8 mouse cellular contexts compared by ENCODE assay signal in genomic region chr2:163418841-163419345, GRCm38 (mm10). TPM values are rescaled to one million over a fixed set of nuclear protein-coding genes. Genes with fewer than 3 reads are reported as not detected.
DNase-seq lines count a peak whose midpoint lies in the region; ATAC-seq and TF ChIP-seq lines count a peak whose summit lies in the region.

No protein-coding gene starts in this region.

- H3K9ac ChIP-seq in hindbrain, embryonic 13.5 days, result peak overlapping the region; percentile 96
- peak overlapping the region; percentile 89 for H3K9ac ChIP-seq in liver, embryonic 16.5 days (ENCODE audit: low read depth, low read length)
- H3K9ac ChIP-seq in neural tube, embryonic 15.5 days (replicated peaks), result peak overlapping the region; percentile 93

- peak overlapping the region; percentile 95 for H3K4me3 ChIP-seq in C2C12 (ENCODE audit: insufficient read depth, poor library complexity, severe bottlenecking)
- peak overlapping the region; percentile 99 for H3K4me3 ChIP-seq in hindbrain, embryonic 13.5 days
- H3K4me3 ChIP-seq in liver, embryonic 16.5 days (ENCODE audit: low read depth, low read length), result peak overlapping the region; percentile 97
- H3K4me3 ChIP-seq in neural tube, embryonic 15.5 days (replicated peaks), result peak overlapping the region; percentile 97

- peaks cover 77% of the 10 kb centered on the region for H3K79me2 ChIP-seq in C2C12 (ENCODE audit: control insufficient read depth, insufficient read depth)

- H3K27me3 ChIP-seq in C2C12 (ENCODE audit: control insufficient read depth, insufficient read depth, insufficient read length), result no peaks in the 10 kb centered on the region
- H3K27me3 ChIP-seq in hindbrain, embryonic 13.5 days, result no peaks in the 10 kb centered on the region
- no peaks in the 10 kb centered on the region for H3K27me3 ChIP-seq in liver, embryonic 16.5 days (ENCODE audit: control insufficient read depth, insufficient read depth, low read depth, low read length)
- no peaks in the 10 kb centered on the region for H3K27me3 ChIP-seq in neural tube, embryonic 15.5 days (replicated peaks)

- H3K36me3 ChIP-seq in C2C12 (ENCODE audit: control insufficient read depth, insufficient read depth), result peaks cover 18% of the 10 kb centered on the region
- peaks cover 15% of the 10 kb centered on the region for H3K36me3 ChIP-seq in hindbrain, embryonic 13.5 days
- peaks cover 5% of the 10 kb centered on the region for H3K36me3 ChIP-seq in liver, embryonic 16.5 days (ENCODE audit: control insufficient read depth, insufficient read depth)
- H3K36me3 ChIP-seq in neural tube, embryonic 15.5 days, result peaks cover 13% of the 10 kb centered on the region

- no peak for TF ChIP-seq CTCF in C2C12 (IDR thresholded peaks at IDR 0.05; ENCODE audit: control insufficient read depth, insufficient read depth, insufficient read length)

- under 1% methylated on average over 47 of the region's 50 CpGs for WGBS in hindbrain, embryonic 13.5 days
- WGBS in liver, embryonic 16.5 days (ENCODE audit: insufficient replicate concordance), result under 1% methylated on average over 50 of the region's 50 CpGs
- WGBS in neural tube, embryonic 15.5 days, result under 1% methylated on average over 46 of the region's 50 CpGs

- H3K4me2 ChIP-seq in hindbrain, embryonic 13.5 days, result peak overlapping the region; percentile 98
- peak overlapping the region; percentile 92 for H3K4me2 ChIP-seq in liver, embryonic 16.5 days (ENCODE audit: low read depth, low read length)
- peak overlapping the region; percentile 90 for H3K4me2 ChIP-seq in neural tube, embryonic 15.5 days

- peaks cover 34% of the 10 kb centered on the region for H3K4me1 ChIP-seq in hindbrain, embryonic 13.5 days (replicated peaks)
- H3K4me1 ChIP-seq in liver, embryonic 16.5 days (ENCODE audit: control insufficient read depth, low read depth, low read length), result peaks cover 22% of the 10 kb centered on the region
- peaks cover 35% of the 10 kb centered on the region for H3K4me1 ChIP-seq in neural tube, embryonic 15.5 days

- no peaks in the 10 kb centered on the region for H3K9me3 ChIP-seq in hindbrain, embryonic 13.5 days
- H3K9me3 ChIP-seq in liver, embryonic 16.5 days (replicated peaks; ENCODE audit: control insufficient read depth, low read length), result no peaks in the 10 kb centered on the region
- no peaks in the 10 kb centered on the region for H3K9me3 ChIP-seq in neural tube, embryonic 15.5 days (replicated peaks)

- H3K79me3 ChIP-seq in C2C12 (ENCODE audit: low read depth), result peaks cover 50% of the 10 kb centered on the region

- peak overlapping the region; percentile 87 for H3K27ac ChIP-seq in hindbrain, embryonic 13.5 days
- H3K27ac ChIP-seq in liver, embryonic 16.5 days (ENCODE audit: low read length), result peak overlapping the region; percentile 88
- peak overlapping the region; percentile 83 for H3K27ac ChIP-seq in neural tube, embryonic 15.5 days (replicated peaks)

- peak overlapping the region; percentile 98 for H3ac ChIP-seq in C2C12 (ENCODE audit: control insufficient read depth, insufficient read length, low read depth)

- 0 out of 2 replicates have a peak, but pooled peaks have one; percentile 1 for ATAC-seq in frontal cortex, adult (ENCODE audit: low TSS enrichment)
- peak; percentile 29 for ATAC-seq in hindbrain, embryonic 13.5 days (ENCODE audit: low FRiP score)
- ATAC-seq in liver, embryonic 16.5 days (ENCODE audit: low read depth), result peak; percentile 41
- ATAC-seq in neural tube, embryonic 15.5 days (ENCODE audit: low FRiP score), result peak; percentile 2; the same call in 1 of the 2 replicates

- no peak for DNase-seq in frontal cortex, postnatal 36 days (ENCODE audit: low spot score in 2 of 2)
- peak; percentile 58 for DNase-seq in embryo, embryonic 11 days
- no peak for DNase-seq in urinary bladder, adult 2 months (ENCODE audit: low spot score)

TF ChIP-seq in C2C12, 6 proteins besides CTCF, POLR2A, EP300 and RAD21:
- TF ChIP-seq MAX (IDR thresholded peaks at IDR 0.05) (no peak), USF1 (IDR thresholded peaks at IDR 0.05; ENCODE audit: low read depth) (no peak), MYOD1 (IDR thresholded peaks at IDR 0.05; ENCODE audit: control insufficient read depth, insufficient read length, low read depth) (no peak), MYOG (IDR thresholded peaks at IDR 0.05; ENCODE audit: control insufficient read depth, extremely low read depth, insufficient read length) (no peak), CEBPB (IDR thresholded peaks at IDR 0.05; ENCODE audit: low read depth) (no peak), FOSL1 (IDR thresholded peaks at IDR 0.05; ENCODE audit: insufficient read depth, low read length, poor library complexity, severe bottlenecking) (no peak)
TF ChIP-seq in C2C12: peak in this region for 0.

RNA-seq across cellular contexts. Expression of gene Oser1, which starts 5.6 kb away (rescaled TPM):
- 44.6 TPM for polyA plus RNA-seq in C2C12 (2012; fragmentation: generic; extraction: Trizol)
- 75.0 and 76.2 TPM in 2 replicates for polyA plus RNA-seq in hindbrain, embryonic 13.5 days (2015; fragmentation: Nextera tagmentation; extraction: Ambion mirVana)
- 37.5 and 39.0 TPM in 2 replicates for polyA plus RNA-seq in liver, embryonic 16.5 days (2015; fragmentation: Nextera tagmentation; extraction: Ambion mirVana)
- 72.6 and 82.1 TPM in 2 replicates for polyA plus RNA-seq in neural tube, embryonic 15.5 days (2015; fragmentation: Nextera tagmentation; extraction: Ambion mirVana)
- polyA plus RNA-seq in urinary bladder, adult 2 months (2012; rRNA removed), result 34.7 and 36.7 TPM in 2 replicates

RNA-seq across cellular contexts. Expression of gene Gdap1l1, which starts 19.4 kb away (rescaled TPM):
- polyA plus RNA-seq in C2C12 (2012; fragmentation: generic; extraction: Trizol), result 0.19 TPM
- polyA plus RNA-seq in hindbrain, embryonic 13.5 days (2015; fragmentation: Nextera tagmentation; extraction: Ambion mirVana), result 121 and 129 TPM in 2 replicates
- polyA plus RNA-seq in liver, embryonic 16.5 days (2015; fragmentation: Nextera tagmentation; extraction: Ambion mirVana), result 0.12 TPM in 1 of 2 replicates, not detected in the other
- 108 and 129 TPM in 2 replicates for polyA plus RNA-seq in neural tube, embryonic 15.5 days (2015; fragmentation: Nextera tagmentation; extraction: Ambion mirVana)
- polyA plus RNA-seq in urinary bladder, adult 2 months (2012; rRNA removed), result 0.30 and 0.44 TPM in 2 replicates

RNA-seq across cellular contexts. Expression of gene Jph2, which starts 21.1 kb away (rescaled TPM):
- polyA plus RNA-seq in C2C12 (2012; fragmentation: generic; extraction: Trizol), result 78.4 TPM
- polyA plus RNA-seq in hindbrain, embryonic 13.5 days (2015; fragmentation: Nextera tagmentation; extraction: Ambion mirVana), result 0.38 and 0.49 TPM in 2 replicates
- polyA plus RNA-seq in liver, embryonic 16.5 days (2015; fragmentation: Nextera tagmentation; extraction: Ambion mirVana), result 0.09 and 0.30 TPM in 2 replicates
- polyA plus RNA-seq in neural tube, embryonic 15.5 days (2015; fragmentation: Nextera tagmentation; extraction: Ambion mirVana), result 0.96 and 2.0 TPM in 2 replicates
- 113 and 164 TPM in 2 replicates for polyA plus RNA-seq in urinary bladder, adult 2 months (2012; rRNA removed)

RNA-seq across cellular contexts. Expression of gene Fitm2, which starts 53.5 kb away (rescaled TPM):
- 9.0 TPM for polyA plus RNA-seq in C2C12 (2012; fragmentation: generic; extraction: Trizol)
- polyA plus RNA-seq in hindbrain, embryonic 13.5 days (2015; fragmentation: Nextera tagmentation; extraction: Ambion mirVana), result 14.0 and 14.1 TPM in 2 replicates
- 3.8 and 3.9 TPM in 2 replicates for polyA plus RNA-seq in liver, embryonic 16.5 days (2015; fragmentation: Nextera tagmentation; extraction: Ambion mirVana)
- polyA plus RNA-seq in neural tube, embryonic 15.5 days (2015; fragmentation: Nextera tagmentation; extraction: Ambion mirVana), result 17.1 and 18.3 TPM in 2 replicates
- polyA plus RNA-seq in urinary bladder, adult 2 months (2012; rRNA removed), result 4.7 and 7.0 TPM in 2 replicates

Comparison
In these comparisons a context has a peak if more than half of its experiments do, and no peak if none do; other contexts are left out.
1. RNA of gene Gdap1l1, which starts 19.4 kb away (polyA plus RNA-seq): 108 to 129 TPM in neural tube, embryonic 15.5 days and 121 to 129 TPM in hindbrain, embryonic 13.5 days; 0.30 to 0.44 TPM in urinary bladder, adult 2 months, 0.19 TPM in C2C12 (single experiment) and 0.12 TPM in liver, embryonic 16.5 days; every median in the first group is over 10 times any median in the second.
2. RNA of gene Jph2, which starts 21.1 kb away (polyA plus RNA-seq): 113 to 164 TPM in urinary bladder, adult 2 months and 78.4 TPM in C2C12 (single experiment); 0.96 to 2.0 TPM in neural tube, embryonic 15.5 days, 0.38 to 0.49 TPM in hindbrain, embryonic 13.5 days and 0.09 to 0.30 TPM in liver, embryonic 16.5 days; every median in the first group is over 10 times any median in the second.
3. Peak in every context shown above with its lines, with median percentiles within 50 percentile points of each other: ATAC-seq, H3K4me3 ChIP-seq, H3K27ac ChIP-seq, H3K4me2 ChIP-seq and H3K9ac ChIP-seq.